Mouse (Mus musculus): ENCODE data around the gene Slc15a5.

GRCm38 (mm10) chr6:137937541-137937940 lies 142.2 kb downstream of the Slc15a5 start:
- no peak for TF ChIP-seq CTCF (IDR thresholded peaks at IDR 0.05; ENCODE audit: low read depth)
- TF ChIP-seq EP300 (optimal IDR thresholded peaks at IDR 0.05): no peak

Data from stomach, postnatal 0 days (tissue).